Mouse (Mus musculus) embryonic facial prominence, embryonic 11.5 days (tissue): ENCODE measurements around the gene Coro2b. TPM values are rescaled to one million over a fixed set of nuclear protein-coding genes. Genes with fewer than 3 reads are reported as not detected.

Experiments used
- ATAC-seq: fragments of 200-750 bp; cut with Nextera tagmentation; replicated peaks from 2 replicates; pipeline ENCODE4 v1.8.0; 2017; ENCODE audit warnings: low read depth; ENCODE audit not compliant: insufficient number of reproducible peaks, low FRiP score, low TSS enrichment
- DNase-seq: peaks from one replicate; pipeline ENCODE4 v3.0.0-alpha.2; 2015; ENCODE audit warnings: low spot score
- H3K27ac ChIP-seq: fragments of 300-500 bp; sonication (generic); replicated peaks from 2 replicates; pipeline ENCODE4 v1.5.1; 2014; ENCODE audit warnings: mild to moderate bottlenecking, low read depth, low read length, control low read depth
- H3K27me3 ChIP-seq: fragments of 300-500 bp; sonication (generic); 2 replicates; pipeline ENCODE4 v1.6.1; 2014; ENCODE audit warnings: mild to moderate bottlenecking, low read length, moderate library complexity, mixed read lengths; ENCODE audit not compliant: control insufficient read depth, insufficient read depth
- H3K36me3 ChIP-seq: fragments of 300-500 bp; sonication (generic); replicated peaks from 2 replicates; pipeline ENCODE4 v1.6.1; 2014; ENCODE audit warnings: low read depth, mild to moderate bottlenecking, low read length, moderate library complexity, mixed read lengths; ENCODE audit not compliant: control insufficient read depth, insufficient read depth
- H3K4me1 ChIP-seq: fragments of 300-500 bp; sonication (generic); 2 replicates; pipeline ENCODE4 v1.6.1; 2014; ENCODE audit warnings: low read length, mixed read lengths; ENCODE audit not compliant: control insufficient read depth, insufficient read depth
- H3K4me2 ChIP-seq: fragments of 300-500 bp; sonication (generic); 2 replicates; pipeline ENCODE4 v1.6.1; 2014; ENCODE audit warnings: low read depth, mild to moderate bottlenecking, control low read depth, low read length, moderate library complexity
- H3K4me3 ChIP-seq: fragments of 300-500 bp; sonication (generic); 2 replicates; pipeline ENCODE4 v1.5.1; 2014; ENCODE audit warnings: low read depth, low read length, control low read depth
- H3K9ac ChIP-seq: fragments of 300-500 bp; sonication (generic); replicated peaks from 2 replicates; pipeline ENCODE4 v1.6.1; 2014; ENCODE audit warnings: mild to moderate bottlenecking, control low read depth, low read length
- H3K9me3 ChIP-seq: fragments of 300-500 bp; sonication (generic); replicated peaks from 2 replicates; pipeline ENCODE4 v1.6.1; 2016; ENCODE audit warnings: mild to moderate bottlenecking, low read length, inconsistent platforms, mixed read lengths; ENCODE audit not compliant: control insufficient read depth
- WGBS: fragments of 180-500 bp; shearing (Covaris S2); extraction: QIAGEN DNeasy Blood & Tissue Kit; methylation state at CpG from one replicate; pipeline ENCODE4 v1.1.7; 2014; 5-methylcytosine and 5-hydroxymethylcytosine counted together
- polyA plus RNA-seq: library from polyadenylated mRNA; unstranded; fragments of >200 nt; fragmentation: Nextera tagmentation; extraction: Ambion mirVana; gene quantifications from 2 replicates; pipeline ENCODE4 v1.2.1, GENCODE M21; 2014

Gene Coro2b
- polyA plus RNA-seq, 1 experiment from 2014 or later = 6.5 TPM

DNA sequence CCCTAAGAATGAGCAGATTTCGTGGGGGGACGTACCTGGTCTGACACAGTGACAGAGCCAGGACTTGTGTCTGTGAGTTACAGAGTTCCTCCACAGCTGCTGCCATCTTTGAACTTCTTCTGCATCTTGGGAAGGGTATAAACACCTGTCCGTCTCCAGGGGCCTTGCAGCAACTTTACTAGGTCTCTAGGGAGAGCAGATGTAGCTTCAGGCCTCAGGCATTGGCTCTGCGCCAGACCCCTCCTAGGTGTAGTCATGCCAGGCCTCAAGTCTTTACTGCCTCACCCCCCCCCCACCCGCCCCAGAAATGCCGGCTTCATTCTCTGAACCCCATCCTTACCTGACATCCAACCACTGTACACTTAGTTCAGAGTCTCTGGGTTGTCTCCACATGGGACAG lies 1.1 kb upstream of the Coro2b start:
- WGBS = 82% methylated on average over 6 of the region's 6 CpGs
- Histone ChIP-seq H3K4me2 (no peak overlapping the region), H3K27me3 (no peaks in the 10 kb centered on the region), H3K27ac (no peak overlapping the region), H3K36me3 (no peaks in the 10 kb centered on the region), H3K9me3 (no peaks in the 10 kb centered on the region), H3K4me3 (no peak overlapping the region), H3K4me1 (no peaks in the 10 kb centered on the region), H3K9ac (no peak overlapping the region)
- ATAC-seq (no peak), DNase-seq (no peak)

- ATAC-seq (0 out of 2 replicates have a peak, but pooled peaks have one; percentile 2), DNase-seq (peak; percentile 43)
- Histone ChIP-seq H3K27ac (peak overlapping the region; percentile 57), H3K27me3 (no peaks in the 10 kb centered on the region), H3K4me3 (peak overlapping the region; percentile 72), H3K9ac (peak overlapping the region; percentile 86), H3K9me3 (no peaks in the 10 kb centered on the region), H3K4me2 (peak overlapping the region; percentile 95), H3K4me1 (peaks cover 9% of the 10 kb centered on the region), H3K36me3 (no peaks in the 10 kb centered on the region)
- 1% methylated on average over 29 of the region's 29 CpGs for WGBS
These were observed 657 bp downstream of the Coro2b start for GRCm38 (mm10) chr9:62536119-62536654.

- DNase-seq (no peak), ATAC-seq (no peak)
- Histone ChIP-seq H3K4me3 (peak overlapping the region; percentile 72; the same call in 1 of the 2 replicates), H3K36me3 (no peaks in the 10 kb centered on the region), H3K4me1 (peaks cover 9% of the 10 kb centered on the region), H3K27me3 (no peaks in the 10 kb centered on the region), H3K27ac (no peak overlapping the region), H3K4me2 (peak overlapping the region; percentile 95), H3K9me3 (no peaks in the 10 kb centered on the region), H3K9ac (peak overlapping the region; percentile 86; the same call in 1 of the 2 replicates)
- WGBS = 68% methylated on average over 8 of the region's 8 CpGs
These were observed 1.3 kb downstream of the Coro2b start for GRCm38 (mm10) chr9:62535566-62535965.

GRCm38 (mm10) chr9:62534691-62535090 lies 2.2 kb downstream of the Coro2b start:
- no peak for ATAC-seq
- Histone ChIP-seq H3K27ac (no peak overlapping the region), H3K4me3 (no peak overlapping the region), H3K4me1 (peaks cover 9% of the 10 kb centered on the region), H3K9ac (no peak overlapping the region), H3K27me3 (no peaks in the 10 kb centered on the region), H3K9me3 (no peaks in the 10 kb centered on the region), H3K4me2 (no peak overlapping the region), H3K36me3 (no peaks in the 10 kb centered on the region)
- DNase-seq = no peak
- WGBS = 84% methylated on average over 7 of the region's 7 CpGs

DNA sequence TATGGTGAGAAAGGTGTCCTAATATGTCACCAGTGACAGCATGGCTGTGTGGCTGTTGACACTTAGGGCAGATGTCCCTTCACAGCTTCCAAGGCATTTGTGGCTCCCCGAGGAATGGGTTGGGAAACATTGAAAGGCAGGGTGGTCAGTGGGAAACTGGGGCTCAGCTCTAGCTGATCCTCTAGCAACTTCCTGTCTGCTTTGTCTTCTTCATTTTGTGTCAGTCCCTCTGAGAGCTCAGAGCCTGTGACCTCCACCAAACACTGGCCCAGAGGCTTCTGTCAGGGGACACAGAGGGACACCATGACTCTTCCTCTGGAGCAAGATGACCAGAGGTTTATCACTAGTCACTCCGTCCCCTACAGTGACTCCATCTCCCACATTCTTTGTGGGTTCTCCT lies 2.7 kb downstream of the Coro2b start:
- Histone ChIP-seq H3K4me1 (peaks cover 9% of the 10 kb centered on the region), H3K9me3 (no peaks in the 10 kb centered on the region), H3K9ac (no peak overlapping the region), H3K27ac (no peak overlapping the region), H3K4me2 (no peak overlapping the region), H3K27me3 (no peaks in the 10 kb centered on the region), H3K4me3 (no peak overlapping the region), H3K36me3 (no peaks in the 10 kb centered on the region)
- WGBS = 87% methylated on average over 2 of the region's 2 CpGs
- no peak for ATAC-seq
- DNase-seq = no peak

DNA sequence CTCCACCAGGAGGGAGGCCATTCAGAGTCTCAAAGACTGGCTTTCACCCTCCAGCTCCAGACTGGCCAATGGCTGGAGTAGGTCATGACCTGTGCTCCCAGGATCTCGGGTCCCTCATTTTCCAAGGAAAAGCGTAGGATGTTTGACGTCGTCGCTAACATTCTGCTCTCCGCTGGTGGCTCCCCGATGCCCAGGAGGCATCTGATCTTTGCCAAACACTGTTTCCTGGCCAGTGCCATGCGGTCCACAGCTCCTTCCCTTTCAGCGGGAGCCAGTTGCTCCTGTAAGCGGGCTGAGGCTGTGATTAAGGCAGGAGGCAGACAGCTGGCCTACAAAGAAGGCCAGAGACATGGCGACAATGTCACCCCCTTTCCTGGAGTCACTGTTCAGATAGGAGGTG lies 4.0 kb downstream of the Coro2b start:
- Histone ChIP-seq H3K36me3 (no peaks in the 10 kb centered on the region), H3K9ac (no peak overlapping the region), H3K9me3 (no peaks in the 10 kb centered on the region), H3K4me2 (no peak overlapping the region), H3K27me3 (no peaks in the 10 kb centered on the region), H3K4me1 (peaks cover 9% of the 10 kb centered on the region), H3K27ac (no peak overlapping the region), H3K4me3 (no peak overlapping the region)
- no peak for DNase-seq
- ATAC-seq = no peak
- WGBS = 40% methylated on average over 11 of the region's 11 CpGs

- H3K4me3 ChIP-seq = no peak overlapping the region
These were observed 5.2 kb downstream of the Coro2b start for GRCm38 (mm10) chr9:62531459-62532275.

DNA sequence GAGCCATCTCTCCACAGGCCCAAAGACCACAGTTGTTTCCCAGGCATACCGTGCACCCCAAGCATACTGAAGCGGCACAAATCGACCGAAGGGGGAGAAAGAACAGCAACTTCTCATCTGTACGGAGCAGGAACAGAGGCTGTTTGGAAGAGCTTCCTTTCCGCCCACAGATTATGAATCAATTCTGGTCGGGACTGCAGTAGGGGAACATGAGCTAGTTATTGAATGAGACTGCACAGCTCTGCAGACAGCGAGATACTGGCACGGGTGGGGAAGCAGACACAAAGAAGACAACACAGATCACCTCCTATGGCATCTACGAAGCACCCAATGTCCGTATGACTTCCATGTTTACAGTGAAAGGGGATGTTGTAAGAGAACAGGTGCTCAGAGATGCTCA lies 8.3 kb downstream of the Coro2b start:
- H3K27me3 ChIP-seq = no peaks in the 10 kb centered on the region
- 86% methylated on average over 11 of the region's 11 CpGs for WGBS
- H3K9me3 ChIP-seq = no peaks in the 10 kb centered on the region
- no peak overlapping the region for H3K4me3 ChIP-seq
- H3K4me1 ChIP-seq = peaks cover 9% of the 10 kb centered on the region
- H3K9ac ChIP-seq = no peak overlapping the region
- H3K4me2 ChIP-seq = no peak overlapping the region
- H3K36me3 ChIP-seq = no peaks in the 10 kb centered on the region
- ATAC-seq = no peak
- DNase-seq = no peak
- no peak overlapping the region for H3K27ac ChIP-seq

More at GRCm38 (mm10) chr9:62531459-62532275, 5.2 kb downstream of the Coro2b start:
- no peaks in the 10 kb centered on the region for H3K27me3 ChIP-seq
- H3K27ac ChIP-seq = peak overlapping the region; percentile 70; the same call in 1 of the 2 replicates
- peak overlapping the region; percentile 32; the same call in 1 of the 2 replicates for H3K9ac ChIP-seq
- no peaks in the 10 kb centered on the region for H3K9me3 ChIP-seq
- peak; percentile 73 for ATAC-seq
- H3K4me2 ChIP-seq = peak overlapping the region; percentile 2; the same call in 1 of the 2 replicates
- H3K36me3 ChIP-seq = no peaks in the 10 kb centered on the region
- peaks cover 9% of the 10 kb centered on the region for H3K4me1 ChIP-seq
- peak; percentile 60 for DNase-seq
- 18% methylated on average over 12 of the region's 12 CpGs for WGBS
